Mouse (Mus musculus) lung, adult 2 months (tissue): ENCODE data around the gene Efr3b.

Experiments used
- CTCF ChIP-seq: fragments of 200-500 bp; IDR thresholded peaks from 2 replicates; pipeline ENCODE4 v1.5.1; 2011; ENCODE audit warnings: mild to moderate bottlenecking, low read length, control low read depth; ENCODE audit not compliant: insufficient read depth
- POLR2A ChIP-seq: fragments of 200-500 bp; IDR thresholded peaks from 2 replicates; pipeline ENCODE4 v1.6.1; 2011; ENCODE audit warnings: low read depth, mild to moderate bottlenecking, control low read depth, low read length, borderline replicate concordance; ENCODE audit errors: extremely low read depth

- TF ChIP-seq CTCF (no peak), POLR2A (no peak)
These were observed 56.5 kb downstream of the Efr3b start for GRCm38 (mm10) chr12:3982257-3982656.
